Mouse (Mus musculus) liver, postnatal 0 days (tissue): ENCODE data around the gene Siae.
A peak's percentile ranks its signal among the peaks of the same experiment; 100 is the strongest.

ENCODE experiments used
- CTCF ChIP-seq: sonication (generic); IDR thresholded peaks from 2 replicates; pipeline ENCODE4 v1.5.1; 2016; ENCODE audit warnings: antibody characterized with exemption, low read depth
- EP300 ChIP-seq: IDR thresholded peaks from 2 replicates; pipeline ENCODE4 v1.6.1; 2016; ENCODE audit warnings: antibody characterized with exemption, low read depth, mild to moderate bottlenecking

DNA sequence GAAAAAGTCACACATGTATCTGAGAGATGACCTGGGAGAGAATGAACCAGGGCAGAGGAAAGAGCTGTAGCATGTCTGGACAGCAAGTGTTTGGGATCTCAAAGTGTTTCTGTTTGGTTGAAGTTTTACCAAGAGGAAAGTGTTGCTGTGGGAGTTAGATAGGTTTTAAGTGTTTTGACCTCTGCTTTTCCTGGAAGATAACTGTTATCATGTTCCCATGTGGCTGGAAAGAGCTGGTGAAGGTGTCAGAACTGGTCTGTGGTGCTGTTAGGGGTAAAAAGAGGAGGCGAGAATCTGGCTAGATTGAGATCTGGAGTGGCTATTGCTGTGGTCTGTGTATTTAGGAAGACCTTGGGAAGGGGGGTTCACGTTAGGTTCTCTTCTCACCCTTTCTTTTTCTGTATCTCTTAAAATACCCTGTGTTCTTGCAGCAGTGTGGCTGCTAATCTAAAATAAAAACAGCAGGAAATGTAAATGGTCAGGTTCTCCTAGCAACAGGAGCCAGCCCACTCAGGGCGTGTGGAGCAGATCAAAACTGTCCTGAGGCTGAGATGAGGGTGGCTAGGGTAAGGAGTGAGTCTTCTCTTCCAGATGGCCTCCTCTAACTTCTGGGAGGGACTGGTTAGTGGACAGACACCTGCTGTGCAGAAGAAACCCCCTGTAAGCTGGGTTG lies 16.8 kb downstream of the Siae start:
- TF ChIP-seq CTCF: no peak
- TF ChIP-seq EP300: peak; percentile 44
